Mouse (Mus musculus): ENCODE measurements around the gene Fyttd1. TPM values are rescaled to one million over a fixed set of nuclear protein-coding genes. Genes with fewer than 3 reads are reported as not detected.
"Not testable (repeated sequence)": the region's sequence is repeated elsewhere in the genome, so short reads cannot be mapped to it uniquely, and the experiment has no call there.

Fyttd1 gene
- total RNA-seq, 2 experiments from 2014 or later, result 120 to 139 TPM

GRCm38 (mm10) chr16:32939301-32939700 lies 62.0 kb downstream of the Fyttd1 start:
- DNase-seq, result peak; percentile 50
- intact Hi-C loops (cut with DNase I), result not testable (repeated sequence)

GRCm38 (mm10) chr16:32939716-32940115 lies 62.4 kb downstream of the Fyttd1 start:
- intact Hi-C loops (cut with DNase I); DNase-seq: not testable (repeated sequence)

- intact Hi-C loops (cut with DNase I); DNase-seq: not testable (repeated sequence)
Observed at GRCm38 (mm10) chr16:32941226-32941625, 63.9 kb downstream of the Fyttd1 start.

GRCm38 (mm10) chr16:32942694-32943093 lies 65.4 kb downstream of the Fyttd1 start:
- intact Hi-C loops (cut with DNase I), result no loop called here
- no peak for DNase-seq

GRCm38 (mm10) chr16:32945379-32945778 lies 68.1 kb downstream of the Fyttd1 start:
- intact Hi-C loops (cut with DNase I), result no loop called here

GRCm38 (mm10) chr16:32948016-32948415 lies 70.7 kb downstream of the Fyttd1 start:
- intact Hi-C loops (cut with DNase I), result no loop called here
- DNase-seq, result no peak

More at GRCm38 (mm10) chr16:32945379-32945778, 68.1 kb downstream of the Fyttd1 start:
- no peak for DNase-seq

- intact Hi-C loops (cut with DNase I), result no loop called here
- no peak for DNase-seq
Observed at GRCm38 (mm10) chr16:32948656-32949055, 71.4 kb downstream of the Fyttd1 start.

GRCm38 (mm10) chr16:32949281-32949680 lies 72.0 kb downstream of the Fyttd1 start:
- no peak for DNase-seq
- intact Hi-C loops (cut with DNase I), result no loop called here

GRCm38 (mm10) chr16:32951074-32951473 lies 73.8 kb downstream of the Fyttd1 start:
- DNase-seq, result no peak
- intact Hi-C loops (cut with DNase I), result no loop called here

- intact Hi-C loops (cut with DNase I), result no loop called here
- no peak for DNase-seq
Observed at GRCm38 (mm10) chr16:32953806-32954205, 76.5 kb downstream of the Fyttd1 start.

GRCm38 (mm10) chr16:32954304-32954703 lies 77.0 kb downstream of the Fyttd1 start:
- intact Hi-C loops (cut with DNase I), result no loop called here
- DNase-seq, result no peak

- no peak for DNase-seq
- intact Hi-C loops (cut with DNase I), result no loop called here
Observed at GRCm38 (mm10) chr16:32956889-32957288, 79.6 kb downstream of the Fyttd1 start.

Other genes starting within 250 kb of the Fyttd1 start
- gene Tnk2, start 233.6 kb upstream of the Fyttd1 start, total RNA-seq (2021), result 10 to 100 TPM; 84.7 to 99.6 TPM
- not detected for gene Muc4, start 141.6 kb upstream of the Fyttd1 start, total RNA-seq (2021)
- gene Muc20, start 80.1 kb upstream of the Fyttd1 start, total RNA-seq (2021), result not detected
- gene Smbd1, start 67.0 kb upstream of the Fyttd1 start, total RNA-seq (2021), result not detected
- gene Rubcn, start 266 bp downstream of the Fyttd1 start, total RNA-seq (2021), result 10 to 100 TPM; 72.4 to 78.3 TPM
- 10 to 100 TPM; 46.9 to 47.9 TPM for gene Lrch3, start 36.6 kb downstream of the Fyttd1 start, total RNA-seq (2021)
- 1 to 10 TPM; 5.2 to 8.3 TPM for gene Iqcg, start 178.7 kb downstream of the Fyttd1 start, total RNA-seq (2021)
- 100 to 1,000 TPM; 300 to 327 TPM for gene Rpl35a, start 179.0 kb downstream of the Fyttd1 start, total RNA-seq (2021)
- gene Lmln, start 185.0 kb downstream of the Fyttd1 start, total RNA-seq (2021), result 10 to 100 TPM; 16.2 to 17.1 TPM

All from left cerebral cortex, postnatal 4 days (tissue).